Mouse (Mus musculus) midbrain, postnatal 0 days (tissue): ENCODE measurements around the gene Gm44973. TPM values are rescaled to one million over a fixed set of nuclear protein-coding genes. Genes with fewer than 3 reads are reported as not detected.
A peak's percentile ranks its signal among the peaks of the same experiment; 100 is the strongest.

ENCODE experiments used
- ATAC-seq: fragments of 200-750 bp; cut with Nextera tagmentation; 2 replicates; pipeline ENCODE4 v1.8.0; 2017; ENCODE audit warnings: moderate number of reproducible peaks, mild to moderate bottlenecking, moderate TSS enrichment, moderate library complexity; ENCODE audit not compliant: low FRiP score
- DNase-seq: peaks from one replicate; pipeline ENCODE4 v3.0.0-alpha.2; 2015; ENCODE audit warnings: low spot score
- H3K27ac ChIP-seq: fragments of 300-500 bp; sonication (generic); 2 replicates; pipeline ENCODE4 v1.5.1; 2014; ENCODE audit warnings: low read depth, mild to moderate bottlenecking, low read length, mixed read lengths
- H3K27me3 ChIP-seq: fragments of 300-500 bp; sonication (generic); 2 replicates; pipeline ENCODE4 v1.6.1; 2014; ENCODE audit warnings: low read length, control low read depth, mixed read lengths; ENCODE audit not compliant: insufficient read depth
- H3K36me3 ChIP-seq: fragments of 300-500 bp; sonication (generic); 2 replicates; pipeline ENCODE4 v1.6.1; 2014; ENCODE audit warnings: low read length, control low read depth, mixed read lengths; ENCODE audit not compliant: insufficient read depth
- H3K4me1 ChIP-seq: fragments of 300-500 bp; sonication (generic); 2 replicates; pipeline ENCODE4 v1.6.1; 2014; ENCODE audit warnings: mild to moderate bottlenecking, control low read depth, antibody characterized with exemption, low read length, mixed read lengths; ENCODE audit not compliant: insufficient read depth
- H3K4me2 ChIP-seq: fragments of 300-500 bp; sonication (generic); 2 replicates; pipeline ENCODE4 v1.6.1; 2014; ENCODE audit warnings: low read depth, mild to moderate bottlenecking, low read length, mixed read lengths; ENCODE audit not compliant: poor library complexity, severe bottlenecking
- H3K4me3 ChIP-seq: fragments of 300-500 bp; sonication (generic); 2 replicates; pipeline ENCODE4 v1.5.1; 2014; ENCODE audit warnings: low read depth, mild to moderate bottlenecking, low read length, moderate library complexity
- H3K9ac ChIP-seq: fragments of 300-500 bp; sonication (generic); replicated peaks from 2 replicates; pipeline ENCODE4 v1.6.1; 2014; ENCODE audit warnings: mild to moderate bottlenecking, low read length, moderate library complexity, mixed read lengths; ENCODE audit not compliant: poor library complexity, severe bottlenecking
- H3K9me3 ChIP-seq: fragments of 300-500 bp; sonication (generic); 2 replicates; pipeline ENCODE4 v1.6.1; 2016; ENCODE audit warnings: low read length, control low read depth
- CTCF ChIP-seq: IDR thresholded peaks from 2 replicates; pipeline ENCODE4 v1.5.1; 2016; ENCODE audit warnings: antibody characterized with exemption, mild to moderate bottlenecking
- WGBS: fragments of 180-500 bp; shearing (Covaris S2); extraction: QIAGEN DNeasy Blood & Tissue Kit; methylation state at CpG from one replicate; pipeline ENCODE4 v1.1.7; 2014; 5-methylcytosine and 5-hydroxymethylcytosine counted together
- polyA plus RNA-seq: library from polyadenylated mRNA; unstranded; fragments of >200 nt; fragmentation: Nextera tagmentation; extraction: Ambion mirVana; gene quantifications from 2 replicates; pipeline ENCODE4 v1.2.1, GENCODE M21; 2015
- total RNA-seq: library from RNA; depleted of rRNA; stranded (reverse); fragments of >200 nt; gene quantifications from 2 replicates; pipeline ENCODE4 v1.2.3, GENCODE M21; 2014

Gene Gm44973
- total and polyA plus RNA-seq, 2 experiments from 2014 or later, result 1.2 TPM; not detected in 1

DNA sequence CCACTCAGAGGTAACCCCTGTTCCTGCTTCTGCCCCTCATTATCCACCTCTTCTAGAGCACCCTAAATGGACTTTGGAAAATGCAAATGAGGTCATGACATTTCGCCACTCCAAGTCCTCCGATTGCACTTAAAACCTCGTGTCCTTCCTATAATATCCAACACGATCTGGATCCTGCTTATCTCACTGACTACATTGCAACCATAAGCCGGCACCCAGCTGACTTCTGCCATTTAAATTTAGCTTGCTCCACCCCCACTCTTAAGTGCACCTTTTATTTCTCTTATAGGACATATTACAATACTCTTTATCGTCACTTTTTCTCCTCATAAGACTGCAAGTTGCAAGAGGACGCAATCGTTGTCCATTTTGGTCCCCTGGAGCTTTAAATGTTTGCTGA lies 22.2 kb downstream of the Gm44973 start:
- Histone ChIP-seq H3K27ac (peak overlapping the region; percentile 94), H3K9ac (peak overlapping the region; percentile 92; the same call in 1 of the 2 replicates), H3K9me3 (no peaks in the 10 kb centered on the region), H3K36me3 (peaks cover 27% of the 10 kb centered on the region), H3K4me1 (peaks cover 6% of the 10 kb centered on the region; the same call in 1 of the 2 replicates), H3K4me2 (peak overlapping the region; percentile 59), H3K4me3 (peak overlapping the region; percentile 59), H3K27me3 (no peaks in the 10 kb centered on the region)
- ATAC-seq, result no peak
- DNase-seq, result no peak
- WGBS, result 78% methylated on average over 8 of the region's 8 CpGs
- no peak for TF ChIP-seq CTCF

DNA sequence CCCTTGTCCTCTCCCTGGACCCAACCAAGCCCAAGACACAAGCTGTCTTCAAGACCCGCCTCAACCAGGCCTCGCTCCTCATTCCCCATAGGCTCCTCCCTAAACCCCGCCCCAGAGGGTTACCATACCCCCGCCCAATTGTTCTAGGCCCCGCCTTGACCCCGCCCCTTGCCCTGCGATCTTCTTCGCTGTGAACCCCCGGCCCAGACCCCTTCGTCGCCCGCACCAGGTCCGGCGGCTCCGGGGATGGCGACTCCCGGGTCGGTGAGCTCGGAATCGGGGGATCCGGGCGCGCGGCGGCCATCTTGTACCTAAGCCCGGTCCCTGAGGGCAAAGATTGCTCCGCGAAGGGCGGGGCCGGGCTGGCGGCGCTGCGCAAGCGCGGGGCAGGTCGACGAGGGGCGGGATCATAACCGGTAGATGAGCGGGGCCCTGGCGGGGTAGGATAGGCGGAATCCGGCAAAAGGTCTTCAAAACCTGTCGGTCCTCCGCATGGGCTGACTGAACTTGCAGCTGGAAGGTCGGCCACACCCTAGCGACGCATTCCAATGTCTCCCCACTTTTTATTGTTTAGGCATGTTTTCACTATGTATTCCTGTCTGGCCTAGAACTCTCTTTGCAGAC lies 22.9 kb downstream of the Gm44973 start, which contains the start of gene Zfp784:
Gene Zfp784, minus strand, starts transcription at position 338 of the 624 bp plus-strand sequence.
- under 1% methylated on average over 46 of the region's 48 CpGs for WGBS
- ATAC-seq (peak; percentile 95), DNase-seq (peak; percentile 93)
- H3K36me3 ChIP-seq, result peaks cover 21% of the 10 kb centered on the region
- peak within 1 kb of the TSS; percentile 59 for H3K4me3 ChIP-seq
- peak within 1 kb of the TSS; percentile 92 for H3K9ac ChIP-seq
- H3K4me2 ChIP-seq, result peak within 1 kb of the TSS; percentile 59
- peaks cover 6% of the 10 kb centered on the region; the same call in 1 of the 2 replicates for H3K4me1 ChIP-seq
- H3K9me3 ChIP-seq, result no peaks in the 10 kb centered on the region
- TF ChIP-seq CTCF, result peak; percentile 8; the same call in 1 of the 2 replicates
- H3K27me3 ChIP-seq, result no peaks in the 10 kb centered on the region
- peak within 1 kb of the TSS; percentile 94 for H3K27ac ChIP-seq

DNA sequence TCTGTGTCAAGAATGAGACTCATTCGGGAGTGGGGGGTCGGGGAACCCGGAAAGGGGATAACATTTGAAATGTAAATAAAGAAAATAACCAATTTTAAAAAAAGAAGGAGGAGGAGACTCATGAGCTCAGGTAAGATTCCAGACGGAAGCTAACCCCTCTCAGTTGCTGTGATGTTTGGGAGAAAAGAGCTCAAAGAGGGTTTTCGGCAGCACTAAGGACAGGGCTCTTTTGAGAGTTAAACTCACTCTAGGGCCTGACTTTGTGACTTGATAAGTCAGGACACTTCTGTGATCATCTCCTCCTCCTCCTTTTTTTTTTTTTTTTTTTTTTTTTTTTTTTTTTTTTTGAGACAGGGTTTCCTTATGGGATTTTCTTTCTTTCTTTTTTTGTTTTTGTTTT lies 23.6 kb downstream of the Gm44973 start:
- H3K27ac ChIP-seq, result peak overlapping the region; percentile 94
- 28% methylated on average over 5 of the region's 5 CpGs for WGBS
- ATAC-seq, result no peak

DNA sequence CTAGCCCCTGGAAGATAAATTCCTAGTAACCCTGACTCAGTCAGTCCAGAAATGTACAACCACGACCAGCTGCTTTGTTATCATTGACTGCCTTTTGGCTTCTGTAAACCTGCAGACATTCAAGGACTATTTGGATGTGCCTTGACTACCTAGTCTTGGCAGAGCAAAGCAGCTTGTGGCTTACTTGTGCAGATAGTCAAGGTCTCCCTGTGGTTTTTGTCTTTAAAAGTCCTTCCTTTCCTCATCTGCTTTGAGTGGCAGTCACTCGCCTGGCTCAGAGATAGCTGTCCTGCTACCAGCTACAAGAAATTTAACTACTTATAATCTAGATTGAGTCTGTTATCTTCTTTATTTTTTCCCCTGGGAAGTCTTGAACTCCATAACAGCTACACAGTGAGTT lies 29.7 kb downstream of the Gm44973 start:
- Histone ChIP-seq H3K4me3 (no peak overlapping the region), H3K4me2 (no peak overlapping the region), H3K27me3 (no peaks in the 10 kb centered on the region), H3K9me3 (no peaks in the 10 kb centered on the region), H3K27ac (no peak overlapping the region), H3K36me3 (no peaks in the 10 kb centered on the region), H3K9ac (no peak overlapping the region), H3K4me1 (no peaks in the 10 kb centered on the region)
- WGBS, result 87% methylated on average over 2 of the region's 2 CpGs
- DNase-seq (no peak), ATAC-seq (no peak)
- no peak for TF ChIP-seq CTCF

More for the DNA sequence above, 23.6 kb downstream of the Gm44973 start:
- Histone ChIP-seq H3K4me2 (peak overlapping the region; percentile 59), H3K9ac (peak overlapping the region; percentile 92), H3K9me3 (no peaks in the 10 kb centered on the region), H3K4me1 (peaks cover 6% of the 10 kb centered on the region; the same call in 1 of the 2 replicates), H3K27me3 (no peaks in the 10 kb centered on the region), H3K4me3 (peak overlapping the region; percentile 59), H3K36me3 (peaks cover 14% of the 10 kb centered on the region)
- DNase-seq, result no peak
- TF ChIP-seq CTCF, result no peak

DNA sequence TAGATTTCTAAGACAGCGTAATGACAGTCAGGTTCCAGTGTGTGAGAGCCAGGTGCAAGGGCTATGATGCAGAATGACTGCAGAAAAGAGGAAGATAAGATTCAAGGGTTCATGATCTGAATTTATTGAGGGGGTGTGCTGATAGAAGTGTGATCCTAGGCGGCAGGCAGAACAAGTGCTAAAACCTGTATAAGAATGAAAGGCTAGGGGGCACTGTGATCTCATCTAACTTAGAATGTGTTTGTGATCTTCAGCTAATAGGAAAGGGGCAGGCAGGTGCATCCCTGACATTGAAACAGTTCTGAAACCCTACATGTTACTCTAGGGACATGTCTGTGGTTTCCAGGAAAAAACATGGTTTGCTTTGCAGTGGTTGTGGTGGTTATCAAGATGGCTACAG lies 30.8 kb downstream of the Gm44973 start:
- H3K36me3 ChIP-seq, result no peaks in the 10 kb centered on the region
- no peak overlapping the region for H3K9ac ChIP-seq
- TF ChIP-seq CTCF, result peak; percentile 40
- 72% methylated on average over 2 of the region's 2 CpGs for WGBS
- H3K27me3 ChIP-seq, result no peaks in the 10 kb centered on the region
- H3K9me3 ChIP-seq, result no peaks in the 10 kb centered on the region
- no peak for ATAC-seq
- H3K27ac ChIP-seq, result no peak overlapping the region
- H3K4me2 ChIP-seq, result no peak overlapping the region
- H3K4me3 ChIP-seq, result no peak overlapping the region
- no peak for DNase-seq
- H3K4me1 ChIP-seq, result peaks cover 3% of the 10 kb centered on the region; the same call in 1 of the 2 replicates

DNA sequence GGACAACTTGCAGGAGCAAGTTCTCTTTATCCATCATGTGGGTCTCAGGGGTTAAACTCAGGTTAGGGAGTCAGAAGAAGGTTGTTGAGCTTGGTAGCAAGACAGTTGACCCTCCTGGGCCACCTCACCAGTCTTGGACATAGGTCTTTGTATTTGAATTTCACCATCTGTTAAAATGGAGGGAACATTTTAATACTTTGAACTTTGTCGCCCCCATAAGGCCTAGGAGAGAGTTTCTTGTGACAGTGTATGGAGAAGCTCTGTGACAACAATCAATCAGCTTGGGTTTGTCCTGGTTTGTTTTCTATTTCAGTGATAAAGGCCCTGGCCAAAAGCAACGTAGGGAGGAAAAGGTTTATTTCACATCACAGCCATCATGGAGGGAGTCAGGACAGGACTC lies 32.0 kb downstream of the Gm44973 start:
- Histone ChIP-seq H3K9ac (no peak overlapping the region), H3K27me3 (no peaks in the 10 kb centered on the region), H3K4me1 (peaks cover 3% of the 10 kb centered on the region; the same call in 1 of the 2 replicates), H3K36me3 (no peaks in the 10 kb centered on the region), H3K4me3 (no peak overlapping the region), H3K4me2 (no peak overlapping the region), H3K9me3 (no peaks in the 10 kb centered on the region), H3K27ac (no peak overlapping the region)
- 28% methylated on average over 2 of the region's 2 CpGs for WGBS
- TF ChIP-seq CTCF, result peak; percentile 58
- ATAC-seq (no peak), DNase-seq (peak; percentile 59)
